Mouse (Mus musculus) stomach, postnatal 0 days (tissue): ENCODE results near the gene Fmod. TPM values are rescaled to one million over a fixed set of nuclear protein-coding genes. Genes with fewer than 3 reads are reported as not detected.

Source experiments
- ATAC-seq: fragments of 200-750 bp; cut with Nextera tagmentation; 2 replicates; pipeline ENCODE4 v1.8.0; 2017; ENCODE audit not compliant: low FRiP score, low TSS enrichment
- DNase-seq: peaks from one replicate; pipeline ENCODE4 v3.0.0-alpha.2; 2016; ENCODE audit warnings: low spot score
- H3K27ac ChIP-seq: fragments of 300-500 bp; sonication (generic); replicated peaks from 2 replicates; pipeline ENCODE4 v1.5.1; 2014; ENCODE audit warnings: mild to moderate bottlenecking, control low read depth
- H3K27me3 ChIP-seq: fragments of 300-500 bp; sonication (generic); 2 replicates; pipeline ENCODE4 v1.6.1; 2014; ENCODE audit warnings: low read length; ENCODE audit not compliant: control insufficient read depth, insufficient read depth
- H3K36me3 ChIP-seq: fragments of 300-500 bp; sonication (generic); 2 replicates; pipeline ENCODE4 v1.6.1; 2014; ENCODE audit warnings: low read length, mixed read lengths; ENCODE audit not compliant: control insufficient read depth, insufficient read depth
- H3K4me1 ChIP-seq: fragments of 300-500 bp; sonication (generic); replicated peaks from 2 replicates; pipeline ENCODE4 v1.6.1; 2014; ENCODE audit warnings: antibody characterized with exemption; ENCODE audit not compliant: control insufficient read depth, insufficient read depth
- H3K4me2 ChIP-seq: fragments of 300-500 bp; sonication (generic); replicated peaks from 2 replicates; pipeline ENCODE4 v1.6.1; 2014; ENCODE audit warnings: low read depth, mild to moderate bottlenecking, control low read depth, moderate library complexity
- H3K4me3 ChIP-seq: fragments of 300-500 bp; sonication (generic); 2 replicates; pipeline ENCODE4 v1.5.1; 2014; ENCODE audit warnings: low read depth, low read length, control low read depth
- H3K9ac ChIP-seq: fragments of 300-500 bp; sonication (generic); 2 replicates; pipeline ENCODE4 v1.6.1; 2014; ENCODE audit warnings: mild to moderate bottlenecking, low read length, control low read depth, mixed read lengths
- H3K9me3 ChIP-seq: fragments of 300-500 bp; sonication (generic); 2 replicates; pipeline ENCODE4 v1.6.1; 2016; ENCODE audit warnings: low read length; ENCODE audit not compliant: control insufficient read depth
- CTCF ChIP-seq: IDR thresholded peaks from 2 replicates; pipeline ENCODE4 v1.5.1; 2016; ENCODE audit warnings: antibody characterized with exemption, low read depth, mild to moderate bottlenecking, moderate library complexity
- EP300 ChIP-seq: optimal IDR thresholded peaks from 2 replicates; pipeline ENCODE3; 2016; ENCODE audit warnings: antibody characterized with exemption
- WGBS: fragments of 180-500 bp; shearing (Covaris S2); extraction: QIAGEN DNeasy Blood & Tissue Kit; methylation state at CpG from one replicate; pipeline ENCODE4 v1.1.7; 2014; 5-methylcytosine and 5-hydroxymethylcytosine counted together
- polyA plus RNA-seq: library from polyadenylated mRNA; unstranded; fragments of >200 nt; fragmentation: Nextera tagmentation; extraction: Ambion mirVana; gene quantifications from 2 replicates; pipeline ENCODE4 v1.2.1, GENCODE M21; 2015

The Fmod gene
- polyA plus RNA-seq, 1 experiment from 2014 or later, result 9.0 TPM

GRCm38 (mm10) chr1:134057736-134058135 lies 20.7 kb downstream of the Fmod start:
- DNase-seq (no peak), ATAC-seq (no peak)
- Histone ChIP-seq H3K27ac (peak overlapping the region; percentile 70), H3K9ac (no peak overlapping the region), H3K36me3 (no peaks in the 10 kb centered on the region), H3K4me2 (no peak overlapping the region), H3K27me3 (no peaks in the 10 kb centered on the region), H3K9me3 (no peaks in the 10 kb centered on the region), H3K4me3 (no peak overlapping the region), H3K4me1 (peaks cover 12% of the 10 kb centered on the region)
- 59% methylated on average over 8 of the region's 8 CpGs for WGBS
- no peak for TF ChIP-seq EP300
- TF ChIP-seq CTCF, result no peak

- DNase-seq (no peak), ATAC-seq (no peak)
- Histone ChIP-seq H3K9ac (no peak overlapping the region), H3K4me3 (no peak overlapping the region), H3K27ac (peak overlapping the region; percentile 70), H3K9me3 (no peaks in the 10 kb centered on the region), H3K4me2 (no peak overlapping the region), H3K4me1 (peaks cover 22% of the 10 kb centered on the region), H3K27me3 (no peaks in the 10 kb centered on the region), H3K36me3 (no peaks in the 10 kb centered on the region)
- TF ChIP-seq CTCF (no peak), EP300 (no peak)
- WGBS, result 43% methylated on average over 6 of the region's 6 CpGs
Measured at GRCm38 (mm10) chr1:134058870-134059269, 21.8 kb downstream of the Fmod start.

GRCm38 (mm10) chr1:134059739-134060695 lies 23.0 kb downstream of the Fmod start:
- H3K9me3 ChIP-seq, result no peaks in the 10 kb centered on the region
- ATAC-seq, result no peak
- no peak for DNase-seq
- peaks cover 31% of the 10 kb centered on the region for H3K4me1 ChIP-seq
- peak overlapping the region; percentile 99 for H3K27ac ChIP-seq
- H3K4me3 ChIP-seq, result peak overlapping the region; percentile 32
- H3K36me3 ChIP-seq, result no peaks in the 10 kb centered on the region
- 56% methylated on average over 16 of the region's 16 CpGs for WGBS
- H3K4me2 ChIP-seq, result peak overlapping the region; percentile 65
- no peak for TF ChIP-seq EP300
- peak; percentile 74 for TF ChIP-seq CTCF
- H3K9ac ChIP-seq, result peak overlapping the region; percentile 60
- H3K27me3 ChIP-seq, result no peaks in the 10 kb centered on the region

- whole genome bisulfite sequencing, result 1% methylated on average over 31 of the region's 31 CpGs
- ATAC-seq (peak; percentile 89), DNase-seq (peak; percentile 94)
- no peaks in the 10 kb centered on the region for H3K27me3 ChIP-seq
- H3K27ac ChIP-seq, result peak overlapping the region; percentile 99
- H3K36me3 ChIP-seq, result no peaks in the 10 kb centered on the region
- TF ChIP-seq CTCF (peak; percentile 62), EP300 (peak; percentile 80)
- H3K9me3 ChIP-seq, result no peaks in the 10 kb centered on the region
- H3K9ac ChIP-seq, result peak overlapping the region; percentile 69
- peak overlapping the region; percentile 32 for H3K4me3 ChIP-seq
- H3K4me2 ChIP-seq, result peak overlapping the region; percentile 65
- H3K4me1 ChIP-seq, result peaks cover 33% of the 10 kb centered on the region
Measured at GRCm38 (mm10) chr1:134060849-134061569, 24.0 kb downstream of the Fmod start.

GRCm38 (mm10) chr1:134061915-134062314 lies 24.9 kb downstream of the Fmod start:
- no peaks in the 10 kb centered on the region for H3K27me3 ChIP-seq
- 0 out of 2 replicates have a peak overlapping the region, but pooled peaks have one; percentile 65 for H3K4me2 ChIP-seq
- H3K4me3 ChIP-seq, result no peak overlapping the region
- 57% methylated on average over 3 of the region's 3 CpGs for WGBS
- ATAC-seq (no peak), DNase-seq (no peak)
- H3K36me3 ChIP-seq, result no peaks in the 10 kb centered on the region
- H3K9me3 ChIP-seq, result no peaks in the 10 kb centered on the region
- peak overlapping the region; percentile 99 for H3K27ac ChIP-seq
- TF ChIP-seq CTCF (no peak), EP300 (no peak)
- no peak overlapping the region for H3K9ac ChIP-seq
- peaks cover 36% of the 10 kb centered on the region for H3K4me1 ChIP-seq
